Mouse (Mus musculus) testis, adult 2 months (tissue): ENCODE measurements around the gene Olfr187.

ENCODE experiments used
- CTCF ChIP-seq: fragments of 200-500 bp; IDR thresholded peaks from 2 replicates; pipeline ENCODE4 v1.5.1; 2012; ENCODE audit warnings: low read depth, mild to moderate bottlenecking, inconsistent platforms, low read length, moderate library complexity; ENCODE audit not compliant: control insufficient read depth, insufficient read depth, insufficient replicate concordance
- POLR2A ChIP-seq: fragments of 200-500 bp; IDR thresholded peaks from 2 replicates; pipeline ENCODE4 v1.6.1; 2012; ENCODE audit warnings: low read depth, mild to moderate bottlenecking, inconsistent platforms, low read length, moderate library complexity; ENCODE audit not compliant: control insufficient read depth

- no peak for TF ChIP-seq POLR2A
- TF ChIP-seq CTCF: no peak
These were observed 32.4 kb downstream of the Olfr187 start for GRCm38 (mm10) chr16:59007146-59007545.
